Mouse (Mus musculus): ENCODE results near the gene Kmt5b.

DNA sequence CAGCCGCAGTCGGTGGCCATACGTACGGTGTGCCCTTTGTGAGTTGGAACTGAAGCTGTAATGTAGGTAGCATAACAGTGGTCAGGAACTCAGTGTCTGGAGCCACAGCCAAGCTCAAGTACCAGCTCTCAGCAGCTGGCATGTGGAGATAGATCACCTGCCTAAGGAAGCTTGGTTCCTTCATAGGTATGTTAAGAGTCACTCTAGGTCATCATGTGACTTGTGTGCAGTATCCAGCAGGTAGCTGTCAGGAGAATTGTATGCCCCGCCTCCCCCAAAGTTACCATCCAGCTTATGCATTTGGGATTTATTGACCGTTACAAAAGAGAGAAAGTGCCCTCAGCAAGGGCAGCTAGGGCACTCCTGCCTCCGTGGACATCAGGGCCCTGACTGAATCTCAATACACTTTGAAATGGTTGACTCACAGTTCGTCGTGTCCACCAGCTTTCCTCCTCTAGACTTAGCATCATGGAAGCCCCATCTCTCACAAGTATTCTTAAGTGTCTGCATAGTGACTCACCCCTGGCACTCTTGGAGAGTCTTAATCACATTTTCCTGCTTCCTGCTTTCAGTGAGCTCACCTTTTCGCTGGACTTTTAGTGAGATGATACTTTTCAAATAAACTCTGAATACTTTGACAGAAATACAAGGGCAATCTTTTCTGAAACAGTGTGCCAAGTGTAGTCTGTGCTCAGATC is 43.5 kb downstream of the Kmt5b start:
- TF ChIP-seq POLR2A (IDR thresholded peaks at IDR 0.05; ENCODE audit: control insufficient read depth, extremely low read depth, insufficient read depth, low read length, poor library complexity) (no peak), CTCF (IDR thresholded peaks at IDR 0.05; ENCODE audit: borderline replicate concordance, control insufficient read depth, extremely low read depth, insufficient read depth, low read length, poor library complexity) (no peak)
